Mouse (Mus musculus): ENCODE results near the gene Ltbp4. TPM values are rescaled to one million over a fixed set of nuclear protein-coding genes. Genes with fewer than 3 reads are reported as not detected.
A peak's percentile ranks its signal among the peaks of the same experiment; 100 is the strongest.

Ltbp4 gene
- polyA plus RNA-seq, 1 experiment from 2014 or later, result 19.2 TPM

GRCm38 (mm10) chr7:27366082-27366844, 28.8 kb upstream of the Ltbp4 start:
- peaks cover 5% of the 10 kb centered on the region; the same call in 1 of the 2 replicates for H3K9me3 ChIP-seq
- H3K27me3 ChIP-seq (ENCODE audit: insufficient read depth, poor library complexity, severe bottlenecking), result peaks cover 96% of the 10 kb centered on the region
- WGBS, result 40% methylated on average over 21 of the region's 21 CpGs
- no peak overlapping the region for H3K27ac ChIP-seq
- H3K4me1 ChIP-seq, result peaks cover 34% of the 10 kb centered on the region
- DNase-seq (ENCODE audit: low spot score), result no peak
- 0 out of 2 replicates have a peak, but pooled peaks cover 3% of the 10 kb centered on the region for H3K36me3 ChIP-seq
- no peak overlapping the region for H3K4me3 ChIP-seq

- 4% methylated on average over 29 of the region's 29 CpGs for WGBS
- peaks cover 78% of the 10 kb centered on the region for H3K27me3 ChIP-seq (ENCODE audit: insufficient read depth, poor library complexity, severe bottlenecking)
- H3K27ac ChIP-seq, result no peak overlapping the region; the same call in 1 of the 2 replicates
- no peaks in the 10 kb centered on the region; the same call in 1 of the 2 replicates for H3K9me3 ChIP-seq
- H3K36me3 ChIP-seq, result 0 out of 2 replicates have a peak, but pooled peaks cover 3% of the 10 kb centered on the region
- peak overlapping the region; percentile 46 for H3K4me3 ChIP-seq
- DNase-seq (ENCODE audit: low spot score), result no peak
- H3K4me1 ChIP-seq, result peaks cover 38% of the 10 kb centered on the region
These were observed 26.9 kb upstream of the Ltbp4 start for GRCm38 (mm10) chr7:27364379-27364778.

- H3K9me3 ChIP-seq, result no peaks in the 10 kb centered on the region; the same call in 1 of the 2 replicates
- H3K27ac ChIP-seq, result peak overlapping the region; percentile 82
- peaks cover 42% of the 10 kb centered on the region for H3K4me1 ChIP-seq
- H3K36me3 ChIP-seq, result 0 out of 2 replicates have a peak, but pooled peaks cover 3% of the 10 kb centered on the region
- peak; percentile 100 for DNase-seq (ENCODE audit: low spot score)
- peaks cover 48% of the 10 kb centered on the region for H3K27me3 ChIP-seq (ENCODE audit: insufficient read depth, poor library complexity, severe bottlenecking)
- WGBS, result under 1% methylated on average over 52 of the region's 52 CpGs
- peak overlapping the region; percentile 70 for H3K4me3 ChIP-seq
These were observed 23.9 kb upstream of the Ltbp4 start for GRCm38 (mm10) chr7:27361283-27361946.

GRCm38 (mm10) chr7:27360749-27361148, 23.3 kb upstream of the Ltbp4 start:
- Histone ChIP-seq H3K4me1 (peaks cover 40% of the 10 kb centered on the region), H3K4me3 (peak overlapping the region; percentile 70), H3K27me3 (ENCODE audit: insufficient read depth, poor library complexity, severe bottlenecking) (peaks cover 41% of the 10 kb centered on the region), H3K9me3 (no peaks in the 10 kb centered on the region; the same call in 1 of the 2 replicates), H3K36me3 (0 out of 2 replicates have a peak, but pooled peaks cover 3% of the 10 kb centered on the region), H3K27ac (no peak overlapping the region)
- 41% methylated on average over 6 of the region's 6 CpGs for WGBS
- no peak for DNase-seq (ENCODE audit: low spot score)

GRCm38 (mm10) chr7:27359706-27360358, 22.3 kb upstream of the Ltbp4 start:
- peaks cover 32% of the 10 kb centered on the region for H3K27me3 ChIP-seq (ENCODE audit: insufficient read depth, poor library complexity, severe bottlenecking)
- WGBS, result 85% methylated on average over 9 of the region's 9 CpGs

GRCm38 (mm10) chr7:27359162-27359561, 21.7 kb upstream of the Ltbp4 start:
- H3K4me3 ChIP-seq, result no peak overlapping the region
- 61% methylated on average over 2 of the region's 2 CpGs for WGBS
- H3K27me3 ChIP-seq (ENCODE audit: insufficient read depth, poor library complexity, severe bottlenecking), result peaks cover 25% of the 10 kb centered on the region
- no peak for DNase-seq (ENCODE audit: low spot score)
- peaks cover 46% of the 10 kb centered on the region for H3K4me1 ChIP-seq
- H3K27ac ChIP-seq, result no peak overlapping the region
- no peaks in the 10 kb centered on the region for H3K9me3 ChIP-seq
- H3K36me3 ChIP-seq, result no peaks in the 10 kb centered on the region

More at GRCm38 (mm10) chr7:27359706-27360358, 22.3 kb upstream of the Ltbp4 start:
- Histone ChIP-seq H3K4me1 (peaks cover 44% of the 10 kb centered on the region), H3K4me3 (no peak overlapping the region), H3K36me3 (no peaks in the 10 kb centered on the region), H3K27ac (no peak overlapping the region), H3K9me3 (no peaks in the 10 kb centered on the region)
- DNase-seq (ENCODE audit: low spot score), result no peak

GRCm38 (mm10) chr7:27357595-27357978, 20.1 kb upstream of the Ltbp4 start:
- no peak for DNase-seq (ENCODE audit: low spot score)
- Histone ChIP-seq H3K27ac (peak overlapping the region; percentile 89), H3K27me3 (ENCODE audit: insufficient read depth, poor library complexity, severe bottlenecking) (peaks cover 10% of the 10 kb centered on the region), H3K36me3 (peaks cover 10% of the 10 kb centered on the region), H3K4me1 (peaks cover 41% of the 10 kb centered on the region), H3K4me3 (peak overlapping the region; percentile 75), H3K9me3 (no peaks in the 10 kb centered on the region)
- 24% methylated on average over 3 of the region's 3 CpGs for WGBS

- H3K27ac ChIP-seq, result peak within 1 kb of the TSS; percentile 89
- WGBS, result 1% methylated on average over 27 of the region's 27 CpGs
- peak within 1 kb of the TSS; percentile 75 for H3K4me3 ChIP-seq
- H3K9me3 ChIP-seq, result no peaks in the 10 kb centered on the region
- H3K27me3 ChIP-seq (ENCODE audit: insufficient read depth, poor library complexity, severe bottlenecking), result peaks cover 5% of the 10 kb centered on the region
- peaks cover 15% of the 10 kb centered on the region for H3K36me3 ChIP-seq
- no peak for DNase-seq (ENCODE audit: low spot score)
- H3K4me1 ChIP-seq, result peaks cover 41% of the 10 kb centered on the region
These were observed 19.5 kb upstream of the Ltbp4 start, which contains the start of gene Gm20479 for GRCm38 (mm10) chr7:27356861-27357594. Gm20479 (minus strand) TSS chr7:27357419.

- no peak for DNase-seq (ENCODE audit: low spot score)
- H3K27ac ChIP-seq, result peak overlapping the region; percentile 89
- H3K36me3 ChIP-seq, result peaks cover 21% of the 10 kb centered on the region
- H3K4me3 ChIP-seq, result peak overlapping the region; percentile 75
- H3K27me3 ChIP-seq (ENCODE audit: insufficient read depth, poor library complexity, severe bottlenecking), result no peaks in the 10 kb centered on the region
- H3K4me1 ChIP-seq, result peaks cover 35% of the 10 kb centered on the region
- no peaks in the 10 kb centered on the region for H3K9me3 ChIP-seq
- 2% methylated on average over 16 of the region's 16 CpGs for WGBS
These were observed 18.8 kb upstream of the Ltbp4 start for GRCm38 (mm10) chr7:27356248-27356647.

GRCm38 (mm10) chr7:27355745-27356240, 18.3 kb upstream of the Ltbp4 start, which contains the start of gene Shkbp1:
Shkbp1 (minus strand) TSS chr7:27356019.
- Histone ChIP-seq H3K36me3 (peaks cover 23% of the 10 kb centered on the region), H3K4me3 (peak within 1 kb of the TSS; percentile 75), H3K4me1 (peaks cover 32% of the 10 kb centered on the region), H3K27me3 (ENCODE audit: insufficient read depth, poor library complexity, severe bottlenecking) (no peaks in the 10 kb centered on the region), H3K27ac (peak within 1 kb of the TSS; percentile 89), H3K9me3 (no peaks in the 10 kb centered on the region)
- under 1% methylated on average over 34 of the region's 34 CpGs for WGBS
- DNase-seq (ENCODE audit: low spot score), result peak; percentile 96

GRCm38 (mm10) chr7:27355261-27355660, 17.8 kb upstream of the Ltbp4 start:
- no peak for DNase-seq (ENCODE audit: low spot score)

GRCm38 (mm10) chr7:27354783-27355182, 17.3 kb upstream of the Ltbp4 start:
- peak overlapping the region; percentile 89; the same call in 1 of the 2 replicates for H3K27ac ChIP-seq
- peaks cover 31% of the 10 kb centered on the region for H3K4me1 ChIP-seq
- H3K9me3 ChIP-seq, result no peaks in the 10 kb centered on the region
- no peaks in the 10 kb centered on the region for H3K27me3 ChIP-seq (ENCODE audit: insufficient read depth, poor library complexity, severe bottlenecking)
- peak overlapping the region; percentile 75 for H3K4me3 ChIP-seq
- 45% methylated on average over 4 of the region's 4 CpGs for WGBS
- H3K36me3 ChIP-seq, result peaks cover 32% of the 10 kb centered on the region
- no peak for DNase-seq (ENCODE audit: low spot score)

More at GRCm38 (mm10) chr7:27355261-27355660, 17.8 kb upstream of the Ltbp4 start:
- Histone ChIP-seq H3K36me3 (peaks cover 28% of the 10 kb centered on the region), H3K4me1 (peaks cover 31% of the 10 kb centered on the region), H3K9me3 (no peaks in the 10 kb centered on the region), H3K27ac (peak overlapping the region; percentile 89), H3K4me3 (peak overlapping the region; percentile 75), H3K27me3 (ENCODE audit: insufficient read depth, poor library complexity, severe bottlenecking) (no peaks in the 10 kb centered on the region)
- 6% methylated on average over 14 of the region's 14 CpGs for WGBS
